Mouse (Mus musculus) gastrocnemius, postnatal 4 days (tissue): ENCODE measurements around the gene Slc50a1. TPM values are rescaled to one million over a fixed set of nuclear protein-coding genes. Genes with fewer than 3 reads are reported as not detected.
A peak's percentile ranks its signal among the peaks of the same experiment; 100 is the strongest.

Experiments
- DNase-seq, 2 experiments: peaks; one replicate each; pipeline ENCODE4 v3.0.0; 2021 to 2022; ENCODE audit warnings: low spot score in 2 of 2, mixed read lengths in 2 of 2
- long read RNA-seq, 2 experiments: library from polyadenylated mRNA; stranded (forward); transcript quantifications; one replicate each; pipeline ENCODE4 v2.0.0; 2021
- total RNA-seq, 2 experiments: library from RNA; stranded (reverse); gene quantifications; 2 replicates each; pipeline ENCODE4 v1.2.3; 2021

Slc50a1 gene
- total RNA-seq, result 10 to 100 TPM; 31.7 to 37.7 TPM
- long read RNA-seq, experiment 1, transcript Slc50a1-201 (6 exons, 1,022 nt), result major isoform, 22 of 36 reads
- long read RNA-seq, experiment 1, partial matches to known transcripts, result 4 of 36 reads
- long read RNA-seq, experiment 1, other reads (novel, unspliced or antisense), result 6 of 36 reads
- long read RNA-seq, experiment 2, transcript Slc50a1-201 (6 exons, 1,022 nt), result major isoform, 15 of 28 reads
- long read RNA-seq, experiment 2, transcript Slc50a1-205 (5 exons, 1,086 nt), result minor isoform, 5 of 28 reads
- long read RNA-seq, experiment 2, partial matches to known transcripts, result 3 of 28 reads
- long read RNA-seq, experiment 2, other reads (novel, unspliced or antisense), result 2 of 28 reads

DNA sequence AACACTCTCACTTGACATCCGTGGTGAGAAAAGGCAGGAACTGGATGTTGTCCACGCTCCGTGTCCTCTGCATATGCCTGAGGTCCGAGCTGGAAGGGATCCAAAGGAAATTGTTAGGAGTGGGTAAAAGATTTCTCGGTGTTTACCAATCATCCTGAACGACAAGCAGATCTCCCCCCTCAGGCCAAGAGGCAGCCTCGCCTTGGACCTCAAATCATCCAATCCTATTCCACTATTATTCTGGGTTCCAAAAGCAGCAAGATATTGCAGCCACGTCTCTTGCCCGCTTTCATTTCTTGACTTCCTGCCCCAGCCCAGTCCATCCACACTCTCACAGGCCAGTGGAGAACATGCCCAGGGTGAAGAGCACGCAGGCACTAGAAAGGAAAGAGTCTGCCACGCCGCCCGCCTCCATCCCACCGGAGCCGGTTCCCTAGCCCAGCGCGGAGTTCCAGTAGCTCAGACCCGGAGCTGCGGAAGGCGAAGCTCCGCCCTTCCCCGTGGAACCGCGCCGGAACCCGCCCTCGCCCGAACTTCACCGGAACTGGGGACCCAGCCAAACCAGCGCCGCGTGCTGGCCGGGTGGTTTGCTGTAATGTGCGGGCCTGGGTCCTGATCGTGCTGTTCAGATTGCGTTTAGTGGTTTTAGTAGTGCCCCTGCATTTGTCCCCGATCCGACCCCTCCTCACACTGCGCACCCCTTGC is at the start of gene Slc50a1:
TSS of gene Slc50a1 (minus strand) at position 520 of the 705 bp plus-strand sequence.
- peak; percentile 85 to 91 for DNase-seq

DNA sequence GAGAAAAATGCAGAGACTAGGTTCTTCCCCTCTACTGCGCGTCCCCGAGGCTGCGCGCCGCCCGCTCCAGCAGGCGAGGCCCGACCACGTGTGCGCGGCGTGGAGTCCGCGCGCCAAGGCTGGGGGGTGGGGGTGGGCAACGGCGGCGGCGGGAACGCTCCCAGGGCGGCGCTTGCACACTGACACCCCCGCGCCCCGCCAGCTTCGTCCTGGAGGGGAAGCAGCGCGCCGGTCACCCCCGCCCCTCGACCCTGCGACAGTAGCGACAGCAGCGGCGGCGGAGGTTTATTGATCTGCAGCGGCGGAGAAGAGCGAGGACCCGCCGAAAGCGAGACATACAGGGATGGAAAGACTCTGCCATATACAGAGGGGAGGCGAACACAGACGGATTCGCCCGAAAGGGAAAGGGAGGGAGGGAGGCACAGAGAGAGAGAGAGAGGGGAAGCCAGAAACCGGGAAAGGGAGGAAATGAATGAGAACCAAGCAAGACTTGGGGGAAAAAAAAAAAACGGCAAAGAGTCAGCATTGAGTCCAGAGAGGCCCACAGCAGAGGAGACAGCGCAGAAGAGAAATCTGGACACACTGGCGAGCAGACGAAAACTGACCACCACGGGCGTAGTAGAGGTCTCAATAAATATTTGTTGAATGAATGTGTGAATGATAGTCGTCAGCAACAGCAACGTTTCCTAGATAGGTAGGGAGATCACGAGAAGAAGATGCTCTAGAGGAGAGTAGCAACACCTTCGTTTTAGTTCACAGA is 49.4 kb upstream of the Slc50a1 start:
- no peak for DNase-seq

DNA sequence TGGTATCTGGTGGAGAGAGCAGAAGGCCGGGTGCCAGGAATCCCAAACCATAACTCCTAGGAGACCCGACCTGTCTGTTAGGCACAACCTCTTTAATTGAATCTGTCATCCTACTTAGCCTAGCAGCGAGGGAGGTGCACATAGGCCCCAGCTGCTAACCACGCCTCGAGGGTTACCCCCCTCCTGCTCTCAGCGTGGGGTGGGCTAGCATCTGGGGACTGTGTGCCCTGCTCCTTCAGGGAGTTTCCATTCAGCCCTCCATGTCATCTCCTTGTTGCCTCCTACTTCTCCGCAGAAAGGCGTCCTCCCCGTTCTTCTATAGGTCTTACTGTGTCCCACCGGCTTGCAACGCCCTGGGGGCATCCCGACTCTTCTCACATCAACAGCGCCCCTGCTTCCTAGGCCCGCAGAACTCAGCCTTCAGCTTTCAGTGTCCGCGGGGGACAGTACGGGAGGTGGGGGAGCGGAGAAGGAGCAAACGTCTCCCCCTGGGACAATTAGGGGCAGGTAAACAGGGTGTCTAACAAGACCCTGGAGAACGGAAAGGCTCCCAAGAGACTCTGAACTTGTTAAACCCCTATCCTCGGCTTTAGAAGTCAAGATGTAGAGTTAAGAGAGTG is 48.7 kb upstream of the Slc50a1 start:
- DNase-seq, result no peak

DNA sequence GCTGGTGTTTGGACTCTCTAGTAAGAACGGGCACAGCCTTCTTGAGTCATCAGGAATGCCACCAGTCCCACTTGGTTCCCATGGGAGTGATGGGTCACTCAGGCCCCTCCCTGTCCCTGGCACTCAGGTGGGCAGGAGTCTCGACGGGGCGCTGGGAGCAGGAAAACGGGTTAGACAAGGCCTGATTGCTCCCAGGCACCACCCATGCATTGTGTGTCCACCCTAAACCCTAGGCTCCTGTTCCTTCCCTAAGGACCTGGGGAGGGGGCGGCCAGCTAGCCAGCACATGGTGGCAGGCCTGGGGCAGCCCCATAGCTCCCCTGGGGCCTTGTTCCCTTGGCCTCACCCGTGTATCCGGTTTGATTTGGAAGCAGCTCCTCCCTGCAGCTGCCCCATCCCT is 47.9 kb upstream of the Slc50a1 start:
- DNase-seq, result no peak

DNA sequence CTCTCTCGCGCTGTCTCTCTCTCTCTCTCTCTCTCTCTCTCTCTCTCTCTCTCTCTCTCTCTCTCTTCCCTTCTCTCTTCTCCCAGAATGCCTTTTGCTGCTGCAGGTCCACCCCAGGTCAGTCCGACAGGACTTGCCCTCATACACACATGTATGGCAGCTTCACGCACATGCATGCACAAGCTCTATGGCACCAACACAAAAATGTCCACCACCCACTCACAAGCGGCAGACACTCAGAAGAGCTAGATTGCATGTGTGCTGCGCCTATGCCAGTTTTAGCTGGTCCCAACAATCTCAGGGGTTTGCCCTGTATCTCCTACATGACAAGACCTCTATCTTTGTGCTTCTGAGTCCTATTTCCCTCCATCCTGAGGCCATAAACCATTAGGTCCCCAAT is 46.9 kb upstream of the Slc50a1 start:
- no peak for DNase-seq

DNA sequence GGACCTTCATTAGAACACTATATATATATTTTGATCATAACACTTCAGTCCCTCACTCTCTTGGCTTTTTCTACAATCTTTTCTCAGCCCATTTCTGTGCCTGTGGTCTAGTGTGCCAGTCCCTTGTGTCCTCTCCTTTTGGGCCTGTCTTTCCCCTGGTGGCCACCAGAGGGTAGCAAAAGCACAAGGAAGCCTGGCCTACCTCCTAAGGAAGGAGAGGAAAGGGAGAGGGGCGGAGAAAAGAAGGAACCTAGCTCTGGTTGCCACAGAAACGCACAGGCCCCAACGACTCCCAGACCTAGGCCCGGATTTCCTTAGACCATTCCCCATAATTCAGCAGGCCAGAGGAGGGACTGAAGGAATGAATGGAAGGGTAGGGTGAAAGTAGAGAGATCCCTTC is 46.5 kb upstream of the Slc50a1 start:
- DNase-seq, result peak; percentile 53 to 78

DNA sequence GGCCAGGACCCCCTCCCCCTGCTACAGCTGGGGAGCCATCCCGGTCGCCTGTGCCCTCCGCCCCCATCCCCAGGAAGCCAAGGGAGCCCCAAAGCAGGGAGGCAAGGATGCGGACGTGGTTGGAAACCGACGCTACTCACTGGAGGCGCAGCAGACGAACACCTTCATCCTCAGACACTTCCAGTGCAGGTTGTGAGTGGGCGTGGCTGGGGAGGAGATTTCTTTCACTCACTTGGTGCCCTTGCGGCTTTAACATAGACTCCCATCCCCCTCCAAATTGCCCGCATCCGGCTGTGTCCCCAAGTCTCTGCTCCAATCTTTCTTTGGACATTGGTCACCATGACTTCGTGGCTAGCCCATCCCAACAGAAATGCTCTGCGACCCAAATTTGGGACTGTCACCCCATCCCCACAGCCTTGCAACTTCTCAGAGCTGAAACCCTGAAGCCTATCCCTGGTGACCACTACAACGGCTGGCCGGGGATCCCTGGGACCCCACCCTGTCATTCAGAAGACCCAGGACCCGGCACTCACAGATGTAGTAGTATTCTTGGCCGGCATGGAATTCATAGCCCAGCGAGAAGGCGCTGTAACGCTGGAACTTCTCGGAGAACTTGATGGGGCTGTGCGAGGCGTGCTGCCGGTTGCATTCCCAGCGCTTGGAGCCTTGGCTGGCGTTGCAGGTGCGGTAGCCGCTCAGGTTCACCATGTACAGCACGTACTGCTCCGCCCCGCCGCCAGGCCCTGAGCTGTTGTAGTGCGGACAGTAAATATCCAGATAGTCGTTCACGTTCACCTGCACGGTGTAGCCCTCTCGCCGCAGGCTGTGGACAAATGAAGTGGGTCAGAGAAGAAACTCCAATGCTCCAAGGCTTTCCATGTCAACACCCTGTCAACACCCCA is 45.8 kb upstream of the Slc50a1 start:
- DNase-seq, result peak in 1 of 2 experiments; percentile 26

DNA sequence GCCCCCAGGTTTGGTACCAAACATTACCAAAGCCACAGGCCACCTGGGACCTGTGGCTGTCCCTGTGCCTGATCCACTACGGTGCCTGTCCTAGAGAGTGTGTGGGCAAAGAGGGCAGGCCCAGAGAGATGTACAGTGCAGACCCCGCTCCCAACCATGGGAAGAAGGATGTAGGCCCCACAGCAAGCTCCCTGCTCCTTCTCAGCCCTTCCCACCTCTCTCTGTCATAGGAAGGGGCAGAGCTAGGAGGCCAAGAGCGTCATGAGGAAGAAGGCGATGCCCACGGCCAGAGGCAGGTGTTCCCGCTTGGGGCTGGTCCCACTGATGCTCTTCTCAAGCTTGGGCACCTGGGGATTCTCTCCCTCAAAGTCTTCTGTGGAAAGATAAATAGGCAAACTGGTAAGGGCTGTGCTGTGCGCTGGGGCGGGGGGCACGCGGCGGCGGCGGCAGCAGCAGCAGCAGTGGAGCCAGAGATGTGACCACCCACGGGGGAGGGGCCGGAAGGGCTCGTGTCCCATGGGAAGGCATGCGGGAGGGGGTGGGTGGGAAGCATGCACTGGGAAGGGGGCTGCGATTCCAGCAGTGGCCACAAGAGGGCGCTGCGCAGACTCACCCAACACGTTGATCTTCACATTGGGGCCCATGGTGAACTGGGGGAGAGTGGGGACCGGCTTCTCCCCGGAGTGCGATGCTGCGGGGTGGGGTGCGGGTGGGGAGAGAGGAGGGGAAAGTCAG is 45.0 kb upstream of the Slc50a1 start:
- peak; percentile 77 to 83 for DNase-seq

DNA sequence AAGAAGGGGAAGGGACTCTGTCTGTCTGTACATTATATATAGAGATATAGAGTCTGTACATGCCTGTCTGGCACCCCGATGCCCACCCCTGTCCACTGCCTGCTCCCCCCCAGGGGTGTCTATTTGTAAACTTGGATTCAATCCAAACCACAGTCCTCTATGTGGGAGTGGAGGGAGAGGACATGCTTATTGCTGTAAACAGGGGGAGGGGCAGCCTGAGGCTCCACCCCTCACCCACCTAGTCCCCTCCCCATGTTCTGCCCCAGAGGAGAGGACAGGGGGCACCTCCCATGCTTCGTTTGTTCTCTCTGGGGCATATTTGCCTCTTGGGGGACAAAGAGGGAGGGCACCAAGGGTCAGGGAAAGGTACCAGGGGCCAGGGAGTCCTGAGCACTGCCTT is 44.4 kb upstream of the Slc50a1 start:
- no peak for DNase-seq

DNA sequence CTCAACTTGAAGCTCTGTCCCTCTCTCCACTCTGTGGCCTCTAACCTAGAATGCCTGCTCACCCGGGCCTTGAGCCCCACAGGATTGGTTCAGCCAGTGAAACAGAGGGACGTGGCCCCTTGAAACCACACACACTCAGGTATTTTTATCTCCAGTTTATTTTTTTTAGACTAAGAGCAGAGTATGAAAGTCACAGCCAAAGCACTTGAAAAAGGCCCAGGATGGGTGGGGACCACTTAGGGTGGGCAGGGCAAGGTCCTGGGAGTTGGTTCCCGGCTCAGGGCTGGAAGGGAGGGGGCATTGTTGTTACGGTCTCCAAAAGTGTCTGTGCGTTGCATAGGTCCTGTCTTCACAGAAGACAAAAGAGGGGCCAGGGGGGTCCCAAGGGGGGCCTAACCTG is 44.0 kb upstream of the Slc50a1 start:
- no peak for DNase-seq

DNA sequence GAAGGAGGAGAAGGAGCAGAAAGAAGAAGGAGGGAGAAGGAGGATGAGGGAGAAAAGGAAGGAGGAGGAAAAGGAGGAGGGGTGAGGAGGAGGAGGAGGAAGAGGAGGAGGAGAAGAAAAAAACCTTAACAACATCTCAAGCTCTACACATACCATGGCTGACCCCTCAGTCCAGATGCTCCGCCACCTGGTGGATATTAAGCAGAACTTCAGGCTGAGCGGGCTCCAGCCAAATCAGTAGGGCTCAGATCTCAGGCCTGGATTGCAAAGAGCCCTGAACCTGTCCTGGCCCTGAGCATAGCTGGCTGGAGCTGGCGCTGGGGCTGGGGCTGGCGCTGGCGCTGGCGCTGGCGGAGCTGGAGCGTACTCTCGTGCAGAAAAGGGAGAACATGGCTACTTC is 37.7 kb upstream of the Slc50a1 start:
- DNase-seq, result no peak

DNA sequence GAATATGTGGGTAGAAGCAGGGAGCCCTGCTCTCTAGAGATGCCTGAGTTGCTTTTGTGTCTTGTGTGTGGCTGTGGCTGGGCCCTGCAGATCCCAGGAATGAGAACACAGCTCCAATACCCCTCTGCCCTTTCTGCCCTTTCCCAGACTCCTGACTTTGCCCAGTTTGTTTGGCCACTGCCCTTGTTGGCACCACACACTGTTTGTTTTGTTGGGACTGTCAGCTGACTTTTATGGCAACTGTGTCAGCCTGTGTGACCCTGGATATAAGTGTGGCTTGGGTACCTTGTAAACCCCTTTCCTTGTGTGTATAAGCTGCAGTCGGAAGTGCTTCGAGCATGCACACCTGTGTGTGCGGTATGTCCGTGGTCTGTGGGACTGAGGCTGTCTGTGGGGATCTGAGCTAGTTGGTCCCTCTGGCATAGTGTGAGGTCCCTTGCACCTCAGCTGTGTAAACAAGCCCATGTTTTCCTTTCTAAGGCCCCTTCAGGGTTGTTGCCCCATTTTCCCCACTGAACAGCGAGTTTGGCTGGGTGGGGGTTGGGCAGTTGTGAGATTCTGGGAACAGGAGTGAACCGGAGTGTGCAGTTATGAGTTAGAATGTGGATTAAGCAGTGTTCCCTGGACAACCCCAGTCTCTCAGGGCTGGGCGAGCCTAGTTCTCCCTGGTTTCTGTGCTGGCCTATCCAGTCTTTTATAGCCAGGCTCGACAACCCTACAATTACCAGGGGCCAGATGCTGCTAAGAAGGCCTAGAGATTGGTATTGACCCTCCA is 35.4 kb upstream of the Slc50a1 start:
- DNase-seq, result no peak

DNA sequence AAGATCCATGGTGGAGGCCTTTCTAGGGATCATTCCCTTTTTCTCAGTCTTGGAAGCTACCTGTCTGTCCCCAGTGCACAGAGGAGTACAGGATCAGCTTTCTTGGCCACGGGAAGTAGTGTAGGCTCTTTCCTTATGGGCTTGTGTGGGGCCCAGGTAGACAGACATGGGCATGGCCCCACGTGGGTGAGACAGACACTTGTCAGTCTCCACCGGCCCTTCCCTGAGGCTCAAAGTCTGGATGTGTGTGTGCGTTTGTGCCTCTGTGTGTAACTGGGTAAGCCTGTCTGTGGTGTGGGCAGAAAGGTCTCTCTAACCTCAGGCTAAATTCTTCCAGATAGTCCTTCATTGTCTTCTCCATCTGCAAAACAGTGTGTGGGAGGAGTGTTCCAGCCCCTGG is 34.7 kb upstream of the Slc50a1 start:
- DNase-seq, result no peak

DNA sequence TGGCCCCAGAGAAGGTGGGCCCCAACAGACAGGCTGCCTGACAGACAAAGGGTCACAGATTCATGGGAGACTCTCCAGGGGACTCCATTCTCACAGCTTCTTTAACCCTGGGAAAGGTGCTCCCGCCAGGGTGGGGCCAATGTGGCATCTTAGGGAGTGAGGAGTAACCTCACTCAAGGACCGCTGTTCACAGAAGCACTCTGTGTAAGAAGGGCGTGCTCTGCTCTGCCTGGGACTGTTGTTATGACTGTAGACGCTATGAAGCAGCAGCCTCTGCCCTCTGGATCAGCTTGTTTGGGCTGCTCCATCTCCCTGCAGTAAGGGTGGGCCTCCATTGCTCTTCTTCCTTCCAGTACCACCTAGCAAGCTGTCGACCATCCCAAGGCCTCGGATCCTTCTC is 34.1 kb upstream of the Slc50a1 start:
- no peak for DNase-seq

DNA sequence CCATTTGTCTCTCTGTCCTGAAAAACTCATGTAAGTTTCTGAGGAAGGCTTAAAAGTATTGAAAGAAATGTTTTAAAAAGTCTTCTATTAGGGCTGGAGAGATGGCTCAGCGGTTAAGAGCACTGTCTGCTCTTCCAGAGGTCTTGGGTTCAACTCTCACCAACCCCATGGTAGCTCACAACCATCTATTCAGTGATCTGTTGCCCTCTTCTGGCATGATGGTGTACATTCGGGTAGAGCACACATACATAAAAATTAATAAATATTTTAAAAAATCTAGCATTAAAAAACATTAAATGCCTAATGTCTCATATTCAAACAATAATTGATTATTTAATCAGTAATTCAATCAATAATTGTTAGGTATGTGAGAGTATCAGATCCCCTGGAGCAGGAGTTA is 30.1 kb upstream of the Slc50a1 start:
- DNase-seq, result no peak

DNA sequence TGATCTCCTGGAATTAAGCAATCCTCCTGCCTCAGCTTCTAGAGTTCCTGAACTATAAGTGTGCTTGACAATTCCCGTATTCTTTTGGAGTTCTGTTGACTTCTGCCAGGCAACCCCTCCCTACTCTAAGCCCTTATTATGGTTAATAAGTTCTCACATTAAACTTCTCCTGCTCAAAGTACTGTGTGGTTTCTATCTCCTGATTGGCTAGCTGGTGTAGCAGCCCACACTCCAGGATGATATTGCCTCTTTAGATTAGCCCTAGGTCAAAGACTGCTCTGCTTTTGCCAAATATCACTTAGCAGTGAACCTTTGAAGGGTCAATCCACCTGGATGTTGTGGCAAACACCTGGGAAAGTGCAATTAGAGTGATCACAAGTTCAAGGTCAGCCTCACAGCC is 29.7 kb upstream of the Slc50a1 start:
- DNase-seq, result no peak

DNA sequence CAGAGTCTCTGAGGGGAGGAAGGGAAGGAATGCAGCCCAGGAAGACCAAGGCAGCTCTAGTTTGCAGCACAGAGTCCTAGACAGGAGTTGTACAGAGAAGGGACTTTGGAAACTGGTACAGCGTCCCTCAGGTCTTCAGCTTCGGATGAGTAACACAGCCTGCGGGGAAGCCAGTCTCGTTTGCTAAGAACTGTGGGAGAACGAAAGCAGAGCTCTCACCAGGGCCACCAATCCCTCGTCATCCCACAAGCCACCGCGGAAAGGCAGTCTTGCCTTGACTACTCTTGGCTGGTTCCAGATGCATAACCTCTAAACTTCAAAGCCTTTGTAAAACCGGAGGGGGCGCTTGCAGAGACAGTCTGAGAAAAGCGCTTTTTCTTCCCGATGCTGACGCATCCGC is 29.1 kb upstream of the Slc50a1 start:
- no peak for DNase-seq

DNA sequence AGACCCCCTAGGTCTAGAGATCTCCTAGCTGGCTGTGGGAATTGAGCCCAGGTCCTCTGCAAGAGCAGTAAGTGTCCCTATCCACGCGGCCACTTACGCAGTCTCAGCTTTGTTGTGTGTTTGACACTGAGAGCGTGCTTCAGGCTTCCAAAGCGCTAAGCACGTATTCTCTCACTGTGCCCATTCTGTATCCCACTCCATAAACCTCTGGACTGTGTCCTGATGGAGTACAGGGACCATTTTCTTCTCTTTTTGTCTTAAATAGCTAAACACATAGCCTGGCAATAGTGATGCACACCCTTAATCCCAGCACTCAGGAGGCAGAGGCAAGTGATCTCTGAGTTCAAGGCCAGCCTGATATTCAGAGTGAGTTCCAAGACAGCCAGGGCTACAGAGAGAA is 28.5 kb upstream of the Slc50a1 start:
- no peak for DNase-seq

DNA sequence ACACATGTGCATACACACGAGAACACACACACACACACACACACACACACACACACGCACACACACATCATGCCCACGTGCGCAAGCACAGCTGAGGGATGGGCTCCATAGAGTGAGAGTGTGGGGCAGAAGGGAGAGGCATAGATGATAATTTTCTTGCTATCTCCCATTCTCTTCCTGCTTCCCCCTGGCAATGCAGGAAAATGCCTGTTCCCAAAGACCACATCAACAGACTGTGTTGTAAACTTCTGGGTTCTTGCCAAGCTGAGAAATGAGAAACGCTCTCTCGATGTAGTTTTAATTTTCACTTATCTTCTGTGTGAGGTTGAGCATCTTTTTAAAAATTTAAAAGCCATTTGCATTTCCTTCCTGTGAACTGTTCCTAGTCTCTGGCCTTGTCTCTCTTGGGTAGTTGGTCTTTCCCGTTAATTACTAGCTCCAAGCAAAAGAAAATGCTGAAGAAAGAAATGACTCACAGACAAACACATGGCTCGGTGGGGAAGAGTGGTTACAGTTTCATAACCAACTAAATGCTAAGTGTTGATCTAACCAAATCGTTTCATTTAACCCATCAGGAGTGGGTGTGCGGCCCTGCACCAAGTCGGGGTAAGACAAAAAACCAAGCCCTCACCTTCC is 26.5 kb upstream of the Slc50a1 start:
- DNase-seq, result no peak
